Mouse (Mus musculus) cerebellum, adult 2 months (tissue): ENCODE results near the gene CT030661.1.

Experiments used
- CTCF ChIP-seq: fragments of 200-500 bp; IDR thresholded peaks from 2 replicates; pipeline ENCODE4 v1.5.1; 2011; ENCODE audit warnings: low read depth, mild to moderate bottlenecking, control low read depth, low read length, moderate library complexity, borderline replicate concordance; ENCODE audit not compliant: insufficient read depth
- POLR2A ChIP-seq: fragments of 200-500 bp; IDR thresholded peaks from 2 replicates; pipeline ENCODE4 v1.6.1; 2011; ENCODE audit warnings: low read length, control low read depth, borderline replicate concordance; ENCODE audit not compliant: insufficient read depth

DNA sequence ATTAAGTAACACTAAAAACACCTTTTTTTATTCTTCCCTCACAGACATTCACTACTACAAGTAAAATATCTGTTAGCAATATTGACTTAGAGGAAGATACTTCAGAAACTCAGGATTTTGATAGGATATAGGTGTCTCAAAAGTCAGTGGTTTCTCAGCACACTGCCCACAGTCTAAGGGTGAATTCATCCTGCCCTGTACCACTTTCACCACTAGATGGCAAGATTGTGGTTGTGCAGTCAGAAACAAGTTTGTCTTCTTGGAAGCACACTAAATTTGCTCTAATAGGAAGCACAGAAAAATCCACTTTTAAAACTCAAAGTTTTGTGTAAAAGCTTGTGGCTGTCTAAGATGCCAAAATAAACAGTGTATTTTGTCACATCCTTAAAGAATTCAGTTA is 38.2 kb upstream of the CT030661.1 start:
- TF ChIP-seq POLR2A: no peak
- TF ChIP-seq CTCF: no peak
